Mouse (Mus musculus): Measurements from ENCODE around the gene Kng1. TPM values are rescaled to one million over a fixed set of nuclear protein-coding genes. Genes with fewer than 3 reads are reported as not detected.

The Kng1 gene
- polyA plus RNA-seq, 1 experiment = not detected

GRCm38 (mm10) chr16:23099632-23100031 is 42.0 kb downstream of the Kng1 start:
- Histone ChIP-seq H3K4me3 (no peak overlapping the region), H3K79me2 (ENCODE audit: control insufficient read depth, insufficient read depth) (no peaks in the 10 kb centered on the region), H3ac (ENCODE audit: control insufficient read depth, insufficient read length) (no peak overlapping the region), H3K36me3 (ENCODE audit: control insufficient read depth, insufficient read depth) (no peaks in the 10 kb centered on the region), H3K27me3 (ENCODE audit: control insufficient read depth, insufficient read depth, insufficient read length) (no peaks in the 10 kb centered on the region), H3K4me2 (ENCODE audit: low read depth) (no peak overlapping the region)
- TF ChIP-seq MYOD1 (IDR thresholded peaks at IDR 0.05; ENCODE audit: control insufficient read depth in 1 of 3, insufficient read length in 2 of 3, low read depth in 2 of 3) (no peak), TCF12 (IDR thresholded peaks at IDR 0.05; ENCODE audit: insufficient read depth, poor library complexity, severe bottlenecking) (no peak), POLR2A (IDR thresholded peaks at IDR 0.05; ENCODE audit: insufficient read length, low read depth) (no peak), E2F4 (IDR thresholded peaks at IDR 0.05; ENCODE audit: insufficient read depth) (no peak), USF1 (IDR thresholded peaks at IDR 0.05; ENCODE audit: low read depth) (no peak), MAX (IDR thresholded peaks at IDR 0.05; ENCODE audit: low read depth) (no peak), TCF3 (IDR thresholded peaks at IDR 0.05; ENCODE audit: insufficient read length, low read depth) (no peak), SRF (IDR thresholded peaks at IDR 0.05; ENCODE audit: control insufficient read depth, insufficient read length, low read depth) (no peak)

GRCm38 (mm10) chr16:23100099-23100575 is 42.5 kb downstream of the Kng1 start:
- Histone ChIP-seq H3K4me3 (no peak overlapping the region), H3ac (ENCODE audit: control insufficient read depth, insufficient read length) (no peak overlapping the region), H3K36me3 (ENCODE audit: control insufficient read depth, insufficient read depth) (no peaks in the 10 kb centered on the region), H3K27me3 (ENCODE audit: control insufficient read depth, insufficient read depth, insufficient read length) (no peaks in the 10 kb centered on the region), H3K4me2 (ENCODE audit: low read depth) (no peak overlapping the region), H3K79me2 (ENCODE audit: control insufficient read depth, insufficient read depth) (no peaks in the 10 kb centered on the region)
- no peak for TF ChIP-seq REST (IDR thresholded peaks at IDR 0.05; ENCODE audit: insufficient read depth, insufficient read length)
- TF ChIP-seq USF1 (IDR thresholded peaks at IDR 0.05; ENCODE audit: low read depth) = no peak
- no peak for TF ChIP-seq POLR2A (IDR thresholded peaks at IDR 0.05; ENCODE audit: insufficient read length, low read depth)

- H3K36me3 ChIP-seq (ENCODE audit: control insufficient read depth, insufficient read depth) = no peaks in the 10 kb centered on the region
- no peaks in the 10 kb centered on the region for H3K27me3 ChIP-seq (ENCODE audit: control insufficient read depth, insufficient read depth, insufficient read length)
- H3K4me3 ChIP-seq = no peak overlapping the region
- no peak overlapping the region for H3K4me2 ChIP-seq (ENCODE audit: low read depth)
- no peak overlapping the region for H3ac ChIP-seq (ENCODE audit: control insufficient read depth, insufficient read length)
- H3K79me2 ChIP-seq (ENCODE audit: control insufficient read depth, insufficient read depth) = no peaks in the 10 kb centered on the region
- TF ChIP-seq POLR2A (IDR thresholded peaks at IDR 0.05; ENCODE audit: insufficient read length, low read depth) (no peak), TCF12 (IDR thresholded peaks at IDR 0.05; ENCODE audit: insufficient read depth, poor library complexity, severe bottlenecking) (no peak), REST (IDR thresholded peaks at IDR 0.05; ENCODE audit: insufficient read depth, insufficient read length) (no peak), MYOG (IDR thresholded peaks at IDR 0.05; ENCODE audit: control insufficient read depth in 1 of 3, insufficient read depth in 1 of 3, insufficient read length in 2 of 3, low read depth in 2 of 3) (no peak), SRF (IDR thresholded peaks at IDR 0.05; ENCODE audit: control insufficient read depth, insufficient read length, low read depth) (no peak)
These were observed 42.9 kb downstream of the Kng1 start for GRCm38 (mm10) chr16:23100613-23101012.

GRCm38 (mm10) chr16:23102340-23103037 is 44.8 kb downstream of the Kng1 start:
- Histone ChIP-seq H3K79me2 (ENCODE audit: control insufficient read depth, insufficient read depth) (no peaks in the 10 kb centered on the region), H3ac (ENCODE audit: control insufficient read depth, insufficient read length) (no peak overlapping the region), H3K4me2 (ENCODE audit: low read depth) (no peak overlapping the region), H3K4me3 (no peak overlapping the region), H3K27me3 (ENCODE audit: control insufficient read depth, insufficient read depth, insufficient read length) (no peaks in the 10 kb centered on the region), H3K36me3 (ENCODE audit: control insufficient read depth, insufficient read depth) (no peaks in the 10 kb centered on the region)
- TF ChIP-seq REST (IDR thresholded peaks at IDR 0.05; ENCODE audit: insufficient read depth, insufficient read length) (no peak), SRF (IDR thresholded peaks at IDR 0.05; ENCODE audit: control insufficient read depth, insufficient read length, low read depth) (no peak), E2F4 (IDR thresholded peaks at IDR 0.05; ENCODE audit: insufficient read depth) (no peak), POLR2A (IDR thresholded peaks at IDR 0.05; ENCODE audit: insufficient read length, low read depth) (no peak), MAX (IDR thresholded peaks at IDR 0.05; ENCODE audit: low read depth) (no peak), POLR2AphosphoS2 (IDR thresholded peaks at IDR 0.05; ENCODE audit: insufficient read length, low read depth) (no peak), TCF12 (IDR thresholded peaks at IDR 0.05; ENCODE audit: insufficient read depth, poor library complexity, severe bottlenecking) (no peak), CEBPB (IDR thresholded peaks at IDR 0.05; ENCODE audit: insufficient read depth, poor library complexity, severe bottlenecking) (no peak), USF1 (IDR thresholded peaks at IDR 0.05; ENCODE audit: low read depth) (no peak), MYOG (IDR thresholded peaks at IDR 0.05; ENCODE audit: control insufficient read depth in 1 of 3, insufficient read depth in 1 of 3, insufficient read length in 2 of 3, low read depth in 2 of 3) (no peak), MYOD1 (IDR thresholded peaks at IDR 0.05; ENCODE audit: control insufficient read depth in 1 of 3, insufficient read length in 2 of 3, low read depth in 2 of 3) (no peak), TCF3 (IDR thresholded peaks at IDR 0.05; ENCODE audit: insufficient read length, low read depth) (no peak)

GRCm38 (mm10) chr16:23103038-23103745 is 45.5 kb downstream of the Kng1 start:
- TF ChIP-seq REST (IDR thresholded peaks at IDR 0.05; ENCODE audit: insufficient read depth, insufficient read length) (no peak), USF1 (IDR thresholded peaks at IDR 0.05; ENCODE audit: low read depth) (no peak), CEBPB (IDR thresholded peaks at IDR 0.05; ENCODE audit: insufficient read depth, poor library complexity, severe bottlenecking) (no peak), POLR2AphosphoS2 (IDR thresholded peaks at IDR 0.05; ENCODE audit: insufficient read length, low read depth) (no peak), MYOD1 (IDR thresholded peaks at IDR 0.05; ENCODE audit: control insufficient read depth in 1 of 3, insufficient read length in 2 of 3, low read depth in 2 of 3) (no peak), TCF12 (IDR thresholded peaks at IDR 0.05; ENCODE audit: insufficient read depth, poor library complexity, severe bottlenecking) (no peak), TCF3 (IDR thresholded peaks at IDR 0.05; ENCODE audit: insufficient read length, low read depth) (no peak), MAX (IDR thresholded peaks at IDR 0.05; ENCODE audit: low read depth) (no peak)
- H3K27me3 ChIP-seq (ENCODE audit: control insufficient read depth, insufficient read depth, insufficient read length) = no peaks in the 10 kb centered on the region
- no peaks in the 10 kb centered on the region for H3K36me3 ChIP-seq (ENCODE audit: control insufficient read depth, insufficient read depth)
- H3ac ChIP-seq (ENCODE audit: control insufficient read depth, insufficient read length) = no peak overlapping the region
- no peak overlapping the region for H3K4me3 ChIP-seq
- H3K79me2 ChIP-seq (ENCODE audit: control insufficient read depth, insufficient read depth) = peaks cover 6% of the 10 kb centered on the region
- H3K4me2 ChIP-seq (ENCODE audit: low read depth) = no peak overlapping the region
